ENCODE assay signal across 36 mouse cellular contexts in the genomic region with DNA sequence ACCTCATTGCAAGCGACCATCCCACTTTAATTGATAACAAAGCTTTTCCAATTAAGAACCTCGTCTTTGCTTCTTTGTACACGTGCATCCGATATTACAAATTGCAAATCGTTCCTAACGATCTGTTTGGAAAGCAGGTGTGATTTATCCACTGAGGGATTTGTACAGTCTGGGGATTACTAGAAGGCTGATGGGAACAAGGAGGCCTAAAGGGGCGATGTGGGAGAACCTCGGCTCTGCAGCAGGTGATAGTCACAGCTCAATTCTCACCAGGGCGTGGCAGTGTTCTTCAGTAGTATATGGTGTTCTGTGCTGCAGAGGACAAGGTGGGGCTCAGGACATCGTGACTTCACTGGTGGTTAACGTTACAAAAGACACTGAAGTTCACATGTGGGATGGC. TPM values are rescaled to one million over a fixed set of nuclear protein-coding genes. Genes with fewer than 3 reads are reported as not detected.
"Had no signal": no experiment of that assay in that cellular context is flagged by ENCODE, and none has a peak within 500 bp of the region (broad histone marks: within the 10 kb centered on the region; RNA-seq: fewer than 3 reads in every experiment).

No protein-coding gene starts in this region.

- H3K27me3 ChIP-seq: limb, embryonic 12.5 days; limb, embryonic 13.5 days; limb, embryonic 15.5 days; liver, embryonic 12.5 days; liver, embryonic 13.5 days; liver, embryonic 15.5 days; lung, embryonic 15.5 days; megakaryocyte, embryonic 14.5 days; midbrain, embryonic 13.5 days; midbrain, embryonic 15.5 days; neural tube, embryonic 12.5 days had no signal

- H3K27ac ChIP-seq: limb, embryonic 10.5 days; limb, embryonic 12.5 days; limb, embryonic 13.5 days; limb, embryonic 15.5 days; liver, embryonic 12.5 days; liver, embryonic 13.5 days; liver, embryonic 14.5 days; liver, embryonic 15.5 days; lung, embryonic 15.5 days; macrophage; midbrain, embryonic 10.5 days; midbrain, embryonic 12.5 days; midbrain, embryonic 13.5 days; midbrain, embryonic 15.5 days; neural tube, embryonic 12.5 days had no signal

- H3K4me2 ChIP-seq: limb, embryonic 12.5 days; limb, embryonic 13.5 days; limb, embryonic 15.5 days; liver, embryonic 11.5 days; liver, embryonic 12.5 days; liver, embryonic 13.5 days; liver, embryonic 15.5 days; lung, embryonic 14.5 days; lung, embryonic 15.5 days; midbrain, embryonic 11.5 days; midbrain, embryonic 12.5 days; midbrain, embryonic 13.5 days; midbrain, embryonic 15.5 days; neural tube, embryonic 12.5 days had no signal

- H3K4me1 ChIP-seq: limb, embryonic 10.5 days; limb, embryonic 12.5 days; limb, embryonic 13.5 days; limb, embryonic 15.5 days; liver, embryonic 12.5 days; liver, embryonic 13.5 days; liver, embryonic 15.5 days; lung, embryonic 15.5 days; megakaryocyte, embryonic 14.5 days; midbrain, embryonic 10.5 days; midbrain, embryonic 12.5 days; midbrain, embryonic 13.5 days; midbrain, embryonic 15.5 days; neural tube, embryonic 12.5 days had no signal

- H3K36me3 ChIP-seq: limb, embryonic 10.5 days; limb, embryonic 12.5 days; limb, embryonic 13.5 days; limb, embryonic 15.5 days; liver, embryonic 12.5 days; liver, embryonic 13.5 days; liver, embryonic 15.5 days; lung, embryonic 15.5 days; midbrain, embryonic 10.5 days; midbrain, embryonic 12.5 days; midbrain, embryonic 13.5 days; midbrain, embryonic 15.5 days; neural tube, embryonic 12.5 days had no signal

- ATAC-seq: liver, embryonic 12.5 days; liver, postnatal 0 days; lung, postnatal 0 days; midbrain, embryonic 13.5 days; midbrain, embryonic 15.5 days; midbrain, embryonic 16.5 days had no signal

- H3K9me3 ChIP-seq: limb, embryonic 10.5 days; limb, embryonic 12.5 days; limb, embryonic 13.5 days; limb, embryonic 15.5 days; liver, embryonic 12.5 days; liver, embryonic 13.5 days; liver, embryonic 15.5 days; lung, embryonic 15.5 days; midbrain, embryonic 10.5 days; midbrain, embryonic 12.5 days; midbrain, embryonic 13.5 days; midbrain, embryonic 15.5 days; neural tube, embryonic 12.5 days had no signal

- H3K9ac ChIP-seq: limb, embryonic 12.5 days; limb, embryonic 13.5 days; limb, embryonic 15.5 days; liver, embryonic 12.5 days; liver, embryonic 13.5 days; liver, embryonic 14.5 days; liver, embryonic 15.5 days; liver, postnatal 0 days; lung, embryonic 14.5 days; lung, embryonic 15.5 days; midbrain, embryonic 12.5 days; midbrain, embryonic 13.5 days; midbrain, embryonic 15.5 days; neural tube, embryonic 12.5 days had no signal

- DNase-seq: left cerebral cortex, postnatal 4 days; liver; liver, embryonic 13.5 days; liver, postnatal 0 days; lung, adult 18-20 months; lung, adult 2 months; lung, embryonic 14.5 days; lung, postnatal 10 days; lung, postnatal 14 days; lung, postnatal 36 days; lung, postnatal 4 days; midbrain, embryonic 14.5 days had no signal

- H3K4me3 ChIP-seq: limb, embryonic 10.5 days; limb, embryonic 12.5 days; limb, embryonic 13.5 days; limb, embryonic 15.5 days; liver, embryonic 12.5 days; liver, embryonic 13.5 days; liver, embryonic 15.5 days; lung, embryonic 15.5 days; megakaryocyte, embryonic 14.5 days; midbrain, embryonic 10.5 days; midbrain, embryonic 12.5 days; midbrain, embryonic 13.5 days; midbrain, embryonic 15.5 days; myocyte; neural tube, embryonic 12.5 days had no signal

RNA-seq across cellular contexts. Expression of gene Clstn2, which starts 9.9 kb away (rescaled TPM):
- total RNA-seq: megakaryocyte progenitor cell, adult 5-6 weeks; megakaryocyte, adult 5-6 weeks; megakaryocyte-erythroid progenitor cell, adult 5-6 weeks; monocyte, adult 5-6 weeks had no signal
- polyA plus RNA-seq: macrophage had no signal
